Mouse (Mus musculus): Measurements from ENCODE around the gene Rtl8a.
"Not testable (repeated sequence)": the region's sequence is repeated elsewhere in the genome, so short reads cannot be mapped to it uniquely, and the experiment has no call there.

DNA sequence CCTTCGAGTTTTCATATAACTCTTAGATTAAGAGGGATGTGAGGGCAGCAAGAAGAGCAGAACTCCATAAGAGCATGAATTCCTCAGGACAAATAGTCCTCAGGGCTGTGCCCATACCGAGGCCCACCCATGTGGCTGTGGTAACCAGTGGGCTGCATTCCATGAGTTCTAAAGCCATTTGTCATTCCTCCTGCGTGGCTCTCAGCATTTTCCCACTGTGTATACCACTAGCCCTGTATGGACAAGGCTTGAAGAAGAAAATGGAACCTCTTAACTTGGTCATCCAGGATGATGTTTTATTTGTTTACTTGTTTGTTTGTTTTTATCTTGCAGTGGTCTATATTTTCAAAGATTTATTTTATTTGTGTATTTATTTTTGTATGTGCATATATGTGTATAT, 5.4 kb downstream of the Rtl8a start:
- TF ChIP-seq CTCF (IDR thresholded peaks at IDR 0.05; ENCODE audit: extremely low read depth, insufficient read length, insufficient replicate concordance, low read depth, low read length); POLR2A (IDR thresholded peaks at IDR 0.05; ENCODE audit: low read depth, low read length): not testable (repeated sequence)
